Mouse (Mus musculus) gastrocnemius, postnatal 10 days (tissue): ENCODE measurements around the gene Scd1. TPM values are rescaled to one million over a fixed set of nuclear protein-coding genes. Genes with fewer than 3 reads are reported as not detected.

Source experiments
- DNase-seq: peaks from one replicate; pipeline ENCODE4 v3.0.0; 2021; ENCODE audit warnings: mixed read lengths
- total RNA-seq, 2 experiments: library from RNA; stranded (reverse); gene quantifications; 2 replicates each; pipeline ENCODE4 v1.2.3; 2021

Scd1 gene
- total RNA-seq, 2 experiments from 2014 or later = 39.5 to 46.6 TPM

GRCm38 (mm10) chr19:44364029-44364428, 43.6 kb downstream of the Scd1 start:
- DNase-seq = no peak

- peak; percentile 60 for DNase-seq
Measured at GRCm38 (mm10) chr19:44363529-44363928, 44.1 kb downstream of the Scd1 start.

- DNase-seq = peak; percentile 13
Measured at GRCm38 (mm10) chr19:44358700-44359099, 49.0 kb downstream of the Scd1 start.

- DNase-seq = no peak
Measured at GRCm38 (mm10) chr19:44351756-44352155, 55.9 kb downstream of the Scd1 start.

- no peak for DNase-seq
Measured at GRCm38 (mm10) chr19:44349689-44350088, 58.0 kb downstream of the Scd1 start.

Other genes with a start within 250 kb of the Scd1 start
- not detected for gene Pkd2l1, start 215.4 kb downstream of the Scd1 start, total RNA-seq
- gene Scd3, start 204.6 kb downstream of the Scd1 start, total RNA-seq = not detected
- gene Scd2, start 114.2 kb downstream of the Scd1 start, total RNA-seq = 10 to 100 TPM; 55.2 to 56.7 TPM
- gene Scd4, start 74.8 kb downstream of the Scd1 start, total RNA-seq = under 1 TPM; 0.33 to 0.61 TPM
- not detected for gene Wnt8b, start 85.6 kb upstream of the Scd1 start, total RNA-seq
- 1 to 10 TPM; 5.1 to 5.6 TPM for gene Sec31b, start 138.0 kb upstream of the Scd1 start, total RNA-seq
- not detected for gene Gm20538, start 145.0 kb upstream of the Scd1 start, total RNA-seq
- gene Ndufb8, start 147.6 kb upstream of the Scd1 start, total RNA-seq = 100 to 1,000 TPM; 675 to 794 TPM
- 10 to 100 TPM; 89.6 to 91.5 TPM for gene Hif1an, start 155.0 kb upstream of the Scd1 start, total RNA-seq